8 mouse cellular contexts compared by ENCODE assay signal in genomic region chr7:98171141-98172073, GRCm38 (mm10). TPM values are rescaled to one million over a fixed set of nuclear protein-coding genes. Genes with fewer than 3 reads are reported as not detected.
DNase-seq lines count a peak whose midpoint lies in the region; ATAC-seq and TF ChIP-seq lines count a peak whose summit lies in the region.

No protein-coding gene starts in this region.

- H3K79me2 ChIP-seq in C2C12 (ENCODE audit: control insufficient read depth, insufficient read depth) = no peaks in the 10 kb centered on the region

- H3K9me3 ChIP-seq in hindbrain, embryonic 12.5 days (replicated peaks) = no peaks in the 10 kb centered on the region
- no peaks in the 10 kb centered on the region for H3K9me3 ChIP-seq in lung, embryonic 15.5 days
- no peaks in the 10 kb centered on the region for H3K9me3 ChIP-seq in stomach, embryonic 15.5 days

- no peaks in the 10 kb centered on the region for H3K79me3 ChIP-seq in C2C12 (ENCODE audit: low read depth)

- H3K4me1 ChIP-seq in hindbrain, embryonic 12.5 days = peaks cover 19% of the 10 kb centered on the region
- H3K4me1 ChIP-seq in lung, embryonic 15.5 days = peaks cover 21% of the 10 kb centered on the region
- H3K4me1 ChIP-seq in stomach, embryonic 15.5 days = peaks cover 26% of the 10 kb centered on the region

- no peaks in the 10 kb centered on the region for H3K36me3 ChIP-seq in C2C12 (ENCODE audit: control insufficient read depth, insufficient read depth)
- H3K36me3 ChIP-seq in hindbrain, embryonic 12.5 days = no peaks in the 10 kb centered on the region
- no peaks in the 10 kb centered on the region for H3K36me3 ChIP-seq in lung, embryonic 15.5 days
- no peaks in the 10 kb centered on the region for H3K36me3 ChIP-seq in stomach, embryonic 15.5 days

- 55% methylated on average over 6 of the region's 6 CpGs for WGBS in hindbrain, embryonic 12.5 days
- WGBS in lung, embryonic 15.5 days = 55% methylated on average over 6 of the region's 6 CpGs
- 52% methylated on average over 6 of the region's 6 CpGs for WGBS in stomach, embryonic 15.5 days

- peak overlapping the region; percentile 17; the same call in 1 of the 2 replicates for H3K27ac ChIP-seq in hindbrain, embryonic 12.5 days
- H3K27ac ChIP-seq in lung, embryonic 15.5 days = peak overlapping the region; percentile 12; the same call in 1 of the 2 replicates
- peak overlapping the region; percentile 77 for H3K27ac ChIP-seq in stomach, embryonic 15.5 days

- H3K9ac ChIP-seq in hindbrain, embryonic 12.5 days = no peak overlapping the region; the same call in 1 of the 2 replicates
- H3K9ac ChIP-seq in lung, embryonic 15.5 days = 0 out of 2 replicates have a peak overlapping the region, but pooled peaks have one; percentile 3
- no peak overlapping the region for H3K9ac ChIP-seq in stomach, embryonic 15.5 days

- peak; percentile 45 to 56 for DNase-seq in cerebellum, postnatal 25 days
- no peak for DNase-seq in cerebellum, postnatal 10 days
- DNase-seq in forelimb bud, embryonic 11.5 days (ENCODE audit: low read depth, low spot score) = peak; percentile 51
- DNase-seq in thymus, postnatal 4 days = no peak

- no peak overlapping the region for H3K4me3 ChIP-seq in C2C12 (ENCODE audit: insufficient read depth, poor library complexity, severe bottlenecking)
- no peak overlapping the region for H3K4me3 ChIP-seq in hindbrain, embryonic 12.5 days
- H3K4me3 ChIP-seq in lung, embryonic 15.5 days = no peak overlapping the region
- no peak overlapping the region for H3K4me3 ChIP-seq in stomach, embryonic 15.5 days (replicated peaks)

- ATAC-seq in hindbrain, embryonic 12.5 days (ENCODE audit: low FRiP score) = peak; percentile 35; the same call in 1 of the 2 replicates
- ATAC-seq in lung, embryonic 15.5 days (ENCODE audit: borderline replicate concordance, extremely low read depth, low FRiP score, low TSS enrichment) = peak; percentile 70; the same call in 1 of the 2 replicates
- peak; percentile 84 for ATAC-seq in stomach, embryonic 15.5 days (ENCODE audit: insufficient read depth, low FRiP score, low read depth)

- TF ChIP-seq CTCF in C2C12 (IDR thresholded peaks at IDR 0.05; ENCODE audit: control insufficient read depth, insufficient read depth, insufficient read length) = no peak

- H3K4me2 ChIP-seq in hindbrain, embryonic 12.5 days (replicated peaks) = no peak overlapping the region
- H3K4me2 ChIP-seq in lung, embryonic 15.5 days = no peak overlapping the region
- H3K4me2 ChIP-seq in stomach, embryonic 15.5 days = no peak overlapping the region

- no peaks in the 10 kb centered on the region for H3K27me3 ChIP-seq in C2C12 (ENCODE audit: control insufficient read depth, insufficient read depth, insufficient read length)
- peaks cover 5% of the 10 kb centered on the region for H3K27me3 ChIP-seq in hindbrain, embryonic 12.5 days
- H3K27me3 ChIP-seq in lung, embryonic 15.5 days = no peaks in the 10 kb centered on the region
- H3K27me3 ChIP-seq in stomach, embryonic 15.5 days (replicated peaks) = no peaks in the 10 kb centered on the region

- H3ac ChIP-seq in C2C12 (ENCODE audit: control insufficient read depth, insufficient read length, low read depth) = no peak overlapping the region

TF ChIP-seq in C2C12, 6 proteins besides CTCF, POLR2A, EP300 and RAD21:
- TF ChIP-seq MAX (IDR thresholded peaks at IDR 0.05) (peak; percentile 69), FOSL1 (IDR thresholded peaks at IDR 0.05; ENCODE audit: insufficient read depth, low read length, poor library complexity, severe bottlenecking) (no peak), CEBPB (IDR thresholded peaks at IDR 0.05; ENCODE audit: low read depth) (no peak), MYOD1 (IDR thresholded peaks at IDR 0.05; ENCODE audit: control insufficient read depth, insufficient read length, low read depth) (peak; percentile 59), USF1 (IDR thresholded peaks at IDR 0.05; ENCODE audit: low read depth) (no peak)

RNA-seq across cellular contexts. Expression of gene Capn5, which starts 6.7 kb away (rescaled TPM):
- 2.5 TPM for polyA plus RNA-seq in C2C12 (2012; fragmentation: generic; extraction: Trizol)
- polyA plus RNA-seq in hindbrain, embryonic 12.5 days (2016; fragmentation: Nextera tagmentation; extraction: Ambion mirVana) = 12.3 and 12.7 TPM in 2 replicates
- polyA plus RNA-seq in lung, embryonic 15.5 days (2015; fragmentation: Nextera tagmentation; extraction: Ambion mirVana) = 7.5 and 8.8 TPM in 2 replicates
- 13.8 and 14.9 TPM in 2 replicates for polyA plus RNA-seq in stomach, embryonic 15.5 days (2015; fragmentation: Nextera tagmentation; extraction: Ambion mirVana)

RNA-seq across cellular contexts. Expression of gene Omp, which starts 26.1 kb away (rescaled TPM):
- polyA plus RNA-seq in C2C12 (2012; fragmentation: generic; extraction: Trizol) = 0.40 TPM
- polyA plus RNA-seq in hindbrain, embryonic 12.5 days (2016; fragmentation: Nextera tagmentation; extraction: Ambion mirVana) = 0.28 and 0.73 TPM in 2 replicates
- 0.19 and 0.20 TPM in 2 replicates for polyA plus RNA-seq in lung, embryonic 15.5 days (2015; fragmentation: Nextera tagmentation; extraction: Ambion mirVana)
- polyA plus RNA-seq in stomach, embryonic 15.5 days (2015; fragmentation: Nextera tagmentation; extraction: Ambion mirVana) = 0.68 and 0.70 TPM in 2 replicates

RNA-seq across cellular contexts. Expression of gene B3gnt6, which starts 27.9 kb away (rescaled TPM):
- not detected for polyA plus RNA-seq in C2C12 (2012; fragmentation: generic; extraction: Trizol)
- 0.09 TPM in 1 of 2 replicates, not detected in the other for polyA plus RNA-seq in hindbrain, embryonic 12.5 days (2016; fragmentation: Nextera tagmentation; extraction: Ambion mirVana)
- 0.15 and 0.21 TPM in 2 replicates for polyA plus RNA-seq in lung, embryonic 15.5 days (2015; fragmentation: Nextera tagmentation; extraction: Ambion mirVana)
- polyA plus RNA-seq in stomach, embryonic 15.5 days (2015; fragmentation: Nextera tagmentation; extraction: Ambion mirVana) = 0.05 TPM in 2 replicates

RNA-seq across cellular contexts. Expression of gene Myo7a, which starts 52.1 kb away (rescaled TPM):
- polyA plus RNA-seq in C2C12 (2012; fragmentation: generic; extraction: Trizol) = 0.06 TPM
- polyA plus RNA-seq in hindbrain, embryonic 12.5 days (2016; fragmentation: Nextera tagmentation; extraction: Ambion mirVana) = 21.9 and 22.5 TPM in 2 replicates
- 11.6 and 12.9 TPM in 2 replicates for polyA plus RNA-seq in lung, embryonic 15.5 days (2015; fragmentation: Nextera tagmentation; extraction: Ambion mirVana)
- polyA plus RNA-seq in stomach, embryonic 15.5 days (2015; fragmentation: Nextera tagmentation; extraction: Ambion mirVana) = 9.3 and 11.4 TPM in 2 replicates

Comparison
In these comparisons a context has a peak if more than half of its experiments do, and no peak if none do; other contexts are left out.
1. DNase-seq: peak in cerebellum, postnatal 25 days (2 of 2) and forelimb bud, embryonic 11.5 days (single experiment); none in cerebellum, postnatal 10 days (0 of 2) and thymus, postnatal 4 days (single experiment).
2. H3K27ac ChIP-seq: peak in every context shown above with its lines; median percentile 77 in stomach, embryonic 15.5 days; 17 in hindbrain, embryonic 12.5 days; 12 in lung, embryonic 15.5 days.
3. Peak in every context shown above with its lines, with median percentiles within 50 percentile points of each other: ATAC-seq.